Mouse (Mus musculus) v-Abl transformed pro-B cells (cell line): Measurements from ENCODE around the gene Foxo6.

ENCODE experiments used
- in situ Hi-C, 2 experiments: fragments of 400-800 bp; cut with MboI; formaldehyde crosslinking; loops; one replicate each; pipeline ENCODE4 v1.15.1; 2025; ENCODE audit not compliant: unreplicated experiment in 2 of 2

Foxo6 gene

GRCm38 (mm10) chr4:120259356-120260181 is 27.6 kb downstream of the Foxo6 start:
- in situ Hi-C loops: no loop called here

GRCm38 (mm10) chr4:120248800-120249261 is 38.3 kb downstream of the Foxo6 start:
- in situ Hi-C loops: loop anchor here in 1 of 2 experiments (25.0 kb wide), 1 partner anchor 638 kb away; no protein-coding TSS in a partner anchor

GRCm38 (mm10) chr4:120247412-120247811 is 39.7 kb downstream of the Foxo6 start:
- in situ Hi-C loops: loop anchor here in 1 of 2 experiments (25.0 kb wide), 1 partner anchor 640 kb away; no protein-coding TSS in a partner anchor

- in situ Hi-C loops: loop anchor here in 1 of 2 experiments (25.0 kb wide), 1 partner anchor 641 kb away; no protein-coding TSS in a partner anchor
These were observed 41.1 kb downstream of the Foxo6 start for GRCm38 (mm10) chr4:120246086-120246485.

- in situ Hi-C loops: loop anchor here in 1 of 2 experiments (25.0 kb wide), 1 partner anchor 644 kb away; no protein-coding TSS in a partner anchor
These were observed 44.3 kb downstream of the Foxo6 start for GRCm38 (mm10) chr4:120242783-120243262.

GRCm38 (mm10) chr4:120241106-120241505 is 46.0 kb downstream of the Foxo6 start:
- in situ Hi-C loops: loop anchor here in 1 of 2 experiments (25.0 kb wide), 1 partner anchor 646 kb away; no protein-coding TSS in a partner anchor

- in situ Hi-C loops: loop anchor here in 1 of 2 experiments (25.0 kb wide), 1 partner anchor 648 kb away; no protein-coding TSS in a partner anchor
These were observed 47.7 kb downstream of the Foxo6 start for GRCm38 (mm10) chr4:120239419-120239818.

GRCm38 (mm10) chr4:120233243-120233642 is 53.9 kb downstream of the Foxo6 start:
- in situ Hi-C loops: loop anchor here in 1 of 2 experiments (25.0 kb wide), 1 partner anchor 654 kb away; no protein-coding TSS in a partner anchor

GRCm38 (mm10) chr4:120232541-120232940 is 54.6 kb downstream of the Foxo6 start:
- in situ Hi-C loops: loop anchor here in 1 of 2 experiments (25.0 kb wide), 1 partner anchor 655 kb away; no protein-coding TSS in a partner anchor

GRCm38 (mm10) chr4:120231982-120232381 is 55.2 kb downstream of the Foxo6 start:
- in situ Hi-C loops: loop anchor here in 1 of 2 experiments (25.0 kb wide), 1 partner anchor 655 kb away; no protein-coding TSS in a partner anchor

- in situ Hi-C loops: loop anchor here in 1 of 2 experiments (25.0 kb wide), 1 partner anchor 657 kb away; no protein-coding TSS in a partner anchor
These were observed 56.9 kb downstream of the Foxo6 start for GRCm38 (mm10) chr4:120230256-120230649.

- in situ Hi-C loops: loop anchor here (5.0 to 25.0 kb wide), 5 partner anchors 93 to 658 kb away; no protein-coding TSS in a partner anchor
These were observed 57.5 kb downstream of the Foxo6 start for GRCm38 (mm10) chr4:120229505-120230255.

- in situ Hi-C loops: loop anchor here (5.0 to 25.0 kb wide), 5 partner anchors 94 to 659 kb away; no protein-coding TSS in a partner anchor
These were observed 58.5 kb downstream of the Foxo6 start for GRCm38 (mm10) chr4:120228613-120229012.

GRCm38 (mm10) chr4:120227224-120227623 is 59.9 kb downstream of the Foxo6 start:
- in situ Hi-C loops: loop anchor here (5.0 to 25.0 kb wide), 5 partner anchors 95 to 660 kb away; no protein-coding TSS in a partner anchor

- in situ Hi-C loops: loop anchor here (5.0 to 25.0 kb wide), 5 partner anchors 96 to 661 kb away; no protein-coding TSS in a partner anchor
These were observed 60.5 kb downstream of the Foxo6 start for GRCm38 (mm10) chr4:120226682-120227081.

GRCm38 (mm10) chr4:120225135-120225780 is 61.9 kb downstream of the Foxo6 start:
- in situ Hi-C loops: loop anchor here (5.0 to 25.0 kb wide), 5 partner anchors 97 to 662 kb away; no protein-coding TSS in a partner anchor

GRCm38 (mm10) chr4:120223805-120224204 is 63.3 kb downstream of the Foxo6 start:
- in situ Hi-C loops: no loop called here

- in situ Hi-C loops: no loop called here
These were observed 63.9 kb downstream of the Foxo6 start for GRCm38 (mm10) chr4:120223108-120223745.

GRCm38 (mm10) chr4:120221708-120222107 is 65.4 kb downstream of the Foxo6 start:
- in situ Hi-C loops: no loop called here
